Mouse (Mus musculus) gastrocnemius, postnatal 4 days (tissue): ENCODE measurements around the gene Scube3. TPM values are rescaled to one million over a fixed set of nuclear protein-coding genes. Genes with fewer than 3 reads are reported as not detected.

Experiments used
- DNase-seq, 2 experiments: peaks; one replicate each; pipeline ENCODE4 v3.0.0; 2021 to 2022; ENCODE audit warnings: low spot score in 2 of 2, mixed read lengths in 2 of 2
- total RNA-seq, 2 experiments: library from RNA; stranded (reverse); gene quantifications; 2 replicates each; pipeline ENCODE4 v1.2.3; 2021

The Scube3 gene
- total RNA-seq, 2 experiments from 2014 or later, result 1.6 to 2.4 TPM

GRCm38 (mm10) chr17:28176775-28177539, 35.0 kb downstream of the Scube3 start, which contains the start of gene Zfp523:
Gene Zfp523, plus strand, starts transcription at chr17:28177129.
- DNase-seq, result peak; percentile 89 to 91

DNA sequence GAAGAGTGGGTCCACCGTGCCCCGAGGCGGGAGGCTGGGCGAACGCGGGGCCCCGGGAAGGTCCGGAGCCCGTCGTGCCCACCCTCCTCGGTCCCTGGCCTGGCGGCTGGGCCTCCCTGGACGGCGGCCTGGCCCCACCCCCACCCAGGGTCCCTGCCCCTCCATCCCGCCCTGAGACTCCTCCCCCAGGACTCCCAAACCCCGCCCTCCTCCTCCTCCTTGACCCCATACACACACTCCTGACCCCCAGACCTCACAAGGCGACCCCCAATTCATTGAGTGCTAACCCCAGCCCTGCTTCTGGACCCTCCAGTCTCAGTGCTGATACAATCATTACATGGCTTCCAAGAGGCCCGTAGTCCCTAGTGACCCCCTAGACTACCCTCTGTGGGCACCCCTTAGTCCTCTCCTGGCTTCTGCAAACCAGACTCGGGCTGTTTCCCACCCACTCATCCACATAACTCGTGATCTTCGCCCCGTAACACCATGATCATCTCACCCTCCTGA, 35.7 kb downstream of the Scube3 start:
- DNase-seq, result no peak

GRCm38 (mm10) chr17:28180331-28180730, 38.4 kb downstream of the Scube3 start:
- DNase-seq, result no peak

GRCm38 (mm10) chr17:28180783-28181544, 39.0 kb downstream of the Scube3 start:
- DNase-seq, result no peak

GRCm38 (mm10) chr17:28184971-28185638, 43.2 kb downstream of the Scube3 start:
- DNase-seq, result no peak

DNA sequence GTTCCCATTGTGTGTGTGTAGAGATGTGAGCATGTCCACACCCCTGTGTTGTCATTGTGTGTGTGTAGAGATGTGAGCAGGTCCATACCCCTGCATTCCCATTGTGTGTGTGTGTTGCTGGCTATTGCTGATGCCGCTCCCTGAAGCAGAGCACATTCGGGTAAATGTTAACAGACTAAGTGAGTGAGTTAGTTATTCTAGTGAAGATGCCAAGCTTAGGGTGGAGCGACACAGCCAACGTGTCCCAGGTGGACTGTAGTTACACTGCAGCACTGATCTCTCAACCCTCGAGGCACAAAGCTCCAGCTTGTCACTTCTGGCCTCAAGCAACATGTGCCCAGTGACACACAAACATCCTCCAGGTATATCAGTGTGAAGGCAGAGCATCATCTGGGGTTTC, 46.4 kb downstream of the Scube3 start:
- no peak for DNase-seq

DNA sequence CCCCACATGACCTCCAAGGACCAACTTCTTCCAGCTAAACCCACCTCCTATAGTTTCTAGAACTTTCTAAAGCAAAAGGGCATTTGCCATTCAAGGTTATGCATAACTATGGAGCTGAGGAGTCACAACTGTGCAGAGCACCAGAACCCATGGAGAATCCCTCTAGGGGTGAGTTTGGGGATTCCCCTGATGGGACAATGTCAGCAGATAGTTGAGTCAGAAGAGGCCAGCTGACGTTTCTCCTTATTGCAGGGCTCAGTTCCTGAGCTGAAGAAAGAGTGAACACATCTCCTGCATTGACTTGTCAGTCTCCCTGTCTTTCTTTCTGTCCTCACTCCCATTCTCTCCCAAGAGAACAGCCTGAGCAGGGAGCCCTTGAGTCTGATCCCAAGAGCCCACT, 50.8 kb downstream of the Scube3 start:
- no peak for DNase-seq

GRCm38 (mm10) chr17:28193559-28193958, 51.6 kb downstream of the Scube3 start:
- no peak for DNase-seq

GRCm38 (mm10) chr17:28195033-28195432, 53.1 kb downstream of the Scube3 start:
- no peak for DNase-seq

DNA sequence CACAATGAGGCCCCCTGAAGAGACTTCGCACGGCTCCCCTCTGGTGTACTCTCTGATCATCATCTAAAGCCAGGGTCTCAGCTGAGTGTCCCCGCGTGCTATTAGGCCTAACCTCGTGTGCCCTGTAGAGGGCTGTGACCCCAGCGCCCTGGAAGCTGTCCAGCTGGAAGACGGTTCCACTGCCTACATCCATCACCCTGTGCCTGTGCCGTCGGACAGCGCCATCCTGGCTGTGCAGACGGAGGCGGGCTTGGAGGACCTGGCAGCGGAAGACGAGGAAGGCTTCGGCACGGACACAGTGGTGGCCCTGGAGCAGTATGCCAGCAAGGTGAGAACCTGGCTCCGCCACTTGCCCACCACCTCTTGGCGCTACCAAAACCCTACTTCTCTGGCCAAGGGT, 55.7 kb downstream of the Scube3 start:
- DNase-seq, result no peak

DNA sequence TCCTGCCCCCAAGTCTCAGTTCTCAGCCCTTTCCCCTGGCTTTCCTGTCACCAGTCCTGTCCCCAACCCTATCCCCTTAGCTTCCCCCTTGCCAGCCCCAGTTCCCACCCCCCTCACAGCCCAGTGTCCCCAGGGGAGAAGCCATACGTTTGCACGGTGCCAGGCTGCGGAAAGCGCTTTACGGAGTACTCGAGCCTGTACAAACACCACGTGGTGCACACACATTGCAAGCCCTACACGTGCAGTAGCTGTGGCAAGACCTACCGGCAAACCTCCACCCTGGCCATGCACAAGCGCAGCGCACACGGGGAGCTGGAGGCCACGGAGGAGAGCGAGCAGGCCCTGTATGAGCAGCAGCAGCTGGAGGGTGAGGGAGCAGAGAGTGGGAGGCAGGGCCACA, 60.0 kb downstream of the Scube3 start:
- DNase-seq, result no peak

GRCm38 (mm10) chr17:28204052-28204720, 62.2 kb downstream of the Scube3 start:
- DNase-seq, result peak in 1 of 2 experiments; percentile 49

DNA sequence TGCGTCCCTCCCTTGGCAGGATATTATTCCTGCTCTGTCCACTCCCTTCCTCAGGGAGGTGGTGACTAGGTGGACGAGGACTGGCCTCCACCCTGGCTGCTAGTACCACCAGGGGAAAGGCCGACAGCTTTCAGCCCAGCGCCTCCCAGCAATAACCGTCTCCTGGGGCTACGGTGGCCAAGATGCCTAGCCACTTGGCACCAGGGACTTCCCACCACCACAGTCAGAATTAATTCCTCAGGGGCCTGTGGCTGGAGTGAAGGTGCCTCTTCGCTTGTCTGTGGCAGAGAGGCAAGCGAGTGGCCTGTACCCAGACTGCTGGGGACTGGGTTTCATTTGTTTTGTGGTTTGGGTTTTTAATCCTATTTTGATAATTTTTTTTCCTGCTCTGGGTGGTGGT, 63.5 kb downstream of the Scube3 start:
- DNase-seq, result no peak

DNA sequence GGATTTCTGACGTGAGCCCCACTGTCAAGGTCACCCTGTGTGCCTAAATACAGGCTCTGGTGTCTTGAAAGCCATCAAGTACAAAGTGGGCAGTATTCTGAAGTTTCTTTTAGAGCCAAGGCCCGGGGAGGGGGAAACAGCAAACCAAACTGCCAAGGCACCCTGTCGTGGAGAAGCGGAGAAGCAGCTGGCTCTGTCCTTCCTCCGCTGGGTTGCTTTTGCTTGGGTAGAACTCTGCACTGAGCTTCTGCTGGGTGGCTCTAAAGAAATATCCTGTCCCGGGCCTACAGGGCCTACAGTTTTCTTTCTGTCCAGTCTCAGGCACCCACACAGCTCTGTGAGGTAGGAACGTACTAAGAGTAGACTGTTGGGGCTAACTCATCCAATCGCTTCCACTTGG, 65.2 kb downstream of the Scube3 start:
- DNase-seq, result no peak

DNA sequence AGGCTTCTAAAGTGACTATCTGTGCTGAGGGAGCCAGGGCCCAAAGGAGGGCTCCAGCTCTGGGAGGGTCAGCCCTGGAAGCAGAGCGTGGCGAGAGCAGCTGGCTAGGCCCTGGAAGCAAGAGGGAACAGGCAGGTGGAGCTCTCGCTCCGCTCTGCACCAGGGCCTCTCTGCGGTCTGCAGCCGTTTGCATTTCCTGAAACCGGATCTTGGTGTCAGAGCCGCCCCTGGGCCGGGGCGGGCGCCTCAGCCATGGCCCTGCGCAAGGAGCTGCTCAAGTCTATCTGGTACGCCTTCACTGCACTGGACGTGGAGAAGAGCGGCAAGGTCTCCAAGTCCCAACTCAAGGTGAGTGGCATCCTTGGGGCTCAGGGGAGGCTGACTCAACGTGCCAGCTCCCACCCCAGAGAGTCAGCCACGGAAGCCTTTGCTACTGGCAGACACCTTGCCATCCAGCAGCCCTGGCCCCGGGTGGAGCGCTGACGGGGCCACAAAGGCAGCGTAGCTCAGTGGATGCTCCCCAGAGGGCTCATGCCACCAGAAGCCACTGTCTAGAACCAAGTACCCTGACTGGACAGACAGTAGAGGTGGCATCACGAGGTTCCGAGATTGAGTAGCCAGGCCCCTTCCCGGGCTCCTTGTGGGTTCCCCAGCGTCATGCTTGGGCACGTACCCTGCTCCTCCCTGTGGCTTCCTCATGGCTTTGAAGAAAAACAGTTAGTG, 65.8 kb downstream of the Scube3 start, which contains the start of gene Def6:
Def6 (plus strand) TSS at position 188 of the 723 bp plus-strand sequence.
- DNase-seq, result peak; percentile 65 to 84

- DNase-seq, result no peak
These were observed 66.3 kb downstream of the Scube3 start for GRCm38 (mm10) chr17:28208314-28208612.

- no peak for DNase-seq
These were observed 67.6 kb downstream of the Scube3 start for GRCm38 (mm10) chr17:28209457-28210110.

GRCm38 (mm10) chr17:28211921-28212341, 70.0 kb downstream of the Scube3 start:
- DNase-seq, result no peak

DNA sequence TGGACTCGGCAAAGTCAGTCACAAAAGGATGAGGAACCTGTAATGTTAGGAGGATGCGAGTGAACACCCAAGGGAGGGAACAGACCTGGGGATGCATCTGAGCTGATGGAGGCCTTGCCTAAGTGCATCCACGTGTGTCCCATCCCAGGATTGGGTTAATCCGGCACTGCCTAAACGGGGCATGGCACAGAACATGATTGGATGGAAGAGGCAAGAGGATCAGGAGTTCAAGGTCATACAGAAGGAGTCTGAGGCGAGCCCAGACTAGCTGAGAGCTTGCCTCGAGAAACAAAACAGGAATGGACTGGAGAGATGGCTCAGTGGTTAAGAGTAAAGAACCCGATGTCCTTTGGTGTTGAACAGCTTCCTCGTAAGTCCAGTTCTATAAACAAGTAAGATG, 70.5 kb downstream of the Scube3 start:
- DNase-seq, result no peak

DNA sequence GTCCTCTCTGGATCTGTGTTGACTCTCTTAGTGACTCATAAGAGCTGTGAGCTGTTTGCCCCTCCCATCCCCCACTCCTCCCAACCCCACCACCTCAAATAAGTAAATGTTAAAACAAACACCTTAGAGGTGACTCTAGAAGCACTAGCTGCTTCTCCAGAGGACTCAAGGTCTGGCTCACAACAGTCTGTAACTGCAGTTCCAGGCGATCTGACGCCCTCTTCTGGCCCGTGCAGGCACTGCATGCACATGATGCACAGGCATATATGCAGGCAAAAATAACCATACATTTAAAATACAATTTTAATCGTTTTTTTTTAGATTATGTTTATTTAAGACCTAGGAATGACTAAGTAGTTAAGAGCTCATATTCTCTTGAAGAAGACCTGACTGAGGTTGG, 71.3 kb downstream of the Scube3 start:
- no peak for DNase-seq
